Mouse (Mus musculus): ENCODE data around the gene Cacna2d3. TPM values are rescaled to one million over a fixed set of nuclear protein-coding genes. Genes with fewer than 3 reads are reported as not detected.

The Cacna2d3 gene
- polyA plus RNA-seq, 1 experiment from 2014 or later: 0.92 TPM

DNA sequence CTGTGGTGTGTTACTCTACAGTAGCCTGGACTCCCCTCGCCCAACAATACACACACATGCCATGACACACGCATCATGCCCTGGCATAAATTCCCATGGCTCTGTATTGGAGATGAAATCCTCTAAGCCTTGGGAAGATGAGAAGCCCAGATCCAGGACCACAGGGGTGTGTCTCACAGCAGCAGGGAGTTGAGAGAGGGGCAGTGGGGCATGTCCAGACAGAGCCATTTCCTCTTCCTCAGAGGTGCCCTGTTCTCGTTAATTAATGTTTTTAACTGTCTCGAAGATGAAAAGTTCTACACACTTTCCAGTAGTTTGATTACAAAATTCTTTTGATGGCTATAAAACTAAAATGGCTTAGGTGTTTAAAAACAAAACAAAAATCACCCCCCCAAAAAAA, 641.4 kb downstream of the Cacna2d3 start:
- Histone ChIP-seq H3K9ac (ENCODE audit: low read depth, low read length) (no peak overlapping the region), H3K9me3 (ENCODE audit: control insufficient read depth, low read length) (no peaks in the 10 kb centered on the region), H3K4me2 (ENCODE audit: low read depth, low read length) (no peak overlapping the region), H3K36me3 (ENCODE audit: control insufficient read depth, insufficient read depth, low read length) (no peaks in the 10 kb centered on the region), H3K27ac (ENCODE audit: low read length) (no peak overlapping the region), H3K4me3 (ENCODE audit: low read length) (no peak overlapping the region), H3K27me3 (replicated peaks; ENCODE audit: control insufficient read depth, insufficient read depth, low read length) (no peaks in the 10 kb centered on the region), H3K4me1 (ENCODE audit: control insufficient read depth, insufficient read depth, low read length) (no peaks in the 10 kb centered on the region)
- WGBS: 81% methylated on average over 4 of the region's 4 CpGs
- ATAC-seq: no peak

DNA sequence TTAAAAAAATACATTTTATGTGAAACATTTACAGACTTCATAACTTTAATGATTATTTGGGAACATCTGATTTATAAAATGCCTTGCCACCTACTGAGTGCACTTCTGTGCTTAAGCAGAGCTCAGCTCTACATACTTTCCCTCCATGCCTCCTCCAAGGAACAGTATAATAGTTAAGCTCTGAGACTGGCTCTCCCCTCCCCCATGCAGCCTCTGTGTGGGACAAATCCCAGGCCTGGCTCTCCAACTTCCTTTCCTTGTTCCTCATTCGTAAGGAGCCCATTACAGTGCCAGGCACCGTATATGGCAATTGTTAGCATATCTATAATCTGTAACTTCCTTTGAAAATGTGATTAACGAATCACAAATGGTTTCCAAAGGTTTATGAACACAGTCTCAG, 644.2 kb downstream of the Cacna2d3 start:
- Histone ChIP-seq H3K36me3 (ENCODE audit: control insufficient read depth, insufficient read depth, low read length) (no peaks in the 10 kb centered on the region), H3K4me1 (ENCODE audit: control insufficient read depth, insufficient read depth, low read length) (no peaks in the 10 kb centered on the region), H3K9me3 (ENCODE audit: control insufficient read depth, low read length) (no peaks in the 10 kb centered on the region), H3K4me3 (ENCODE audit: low read length) (no peak overlapping the region), H3K4me2 (ENCODE audit: low read depth, low read length) (no peak overlapping the region), H3K27me3 (replicated peaks; ENCODE audit: control insufficient read depth, insufficient read depth, low read length) (no peaks in the 10 kb centered on the region), H3K27ac (ENCODE audit: low read length) (no peak overlapping the region), H3K9ac (ENCODE audit: low read depth, low read length) (no peak overlapping the region)
- 53% methylated on average over 3 of the region's 3 CpGs for WGBS
- no peak for ATAC-seq

DNA sequence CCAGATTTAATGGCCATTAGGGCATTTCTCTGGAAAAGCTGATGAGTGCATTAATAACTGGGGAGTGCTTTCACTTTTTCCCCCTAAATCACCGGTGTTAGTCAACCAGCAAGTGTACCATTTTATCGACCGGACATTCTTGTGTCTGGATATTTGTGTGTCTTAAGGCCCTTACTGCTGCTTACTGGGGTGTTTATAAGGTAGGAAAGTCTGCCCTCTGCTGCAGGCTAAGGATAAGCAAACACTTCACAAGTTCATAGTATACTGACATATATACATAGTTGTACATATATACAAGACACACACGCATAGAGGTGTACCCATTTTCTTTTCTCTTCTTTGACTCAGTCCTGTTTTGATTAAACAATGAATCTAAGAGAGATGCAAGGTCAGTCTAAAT, 647.9 kb downstream of the Cacna2d3 start:
- H3K27ac ChIP-seq (ENCODE audit: low read length): no peak overlapping the region
- H3K27me3 ChIP-seq (replicated peaks; ENCODE audit: control insufficient read depth, insufficient read depth, low read length): no peaks in the 10 kb centered on the region
- no peaks in the 10 kb centered on the region for H3K36me3 ChIP-seq (ENCODE audit: control insufficient read depth, insufficient read depth, low read length)
- H3K4me3 ChIP-seq (ENCODE audit: low read length): no peak overlapping the region
- no peaks in the 10 kb centered on the region for H3K4me1 ChIP-seq (ENCODE audit: control insufficient read depth, insufficient read depth, low read length)
- H3K9me3 ChIP-seq (ENCODE audit: control insufficient read depth, low read length): no peaks in the 10 kb centered on the region
- no peak for ATAC-seq
- H3K9ac ChIP-seq (ENCODE audit: low read depth, low read length): no peak overlapping the region
- no peak overlapping the region for H3K4me2 ChIP-seq (ENCODE audit: low read depth, low read length)
- 56% methylated on average over 4 of the region's 4 CpGs for WGBS

DNA sequence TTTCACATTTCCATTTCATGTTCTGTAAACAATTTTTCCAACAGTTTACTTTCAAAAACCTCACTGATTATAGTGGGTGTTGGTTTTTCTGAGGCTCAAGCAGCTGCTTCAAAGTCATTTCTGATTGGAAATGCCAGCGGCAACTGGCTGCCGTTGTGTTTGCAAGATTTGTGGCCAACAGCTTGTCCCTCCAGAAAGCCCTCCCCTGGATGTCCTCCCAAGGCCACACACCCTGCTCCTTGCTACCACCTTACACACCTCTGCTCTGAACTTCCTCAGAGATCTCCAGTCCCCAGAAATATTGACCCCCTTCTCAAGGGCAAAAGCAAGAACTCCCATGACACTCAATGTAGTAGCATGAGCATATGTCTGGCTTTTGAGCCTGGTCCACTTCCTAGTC, 659.0 kb downstream of the Cacna2d3 start:
- Histone ChIP-seq H3K27ac (ENCODE audit: low read length) (no peak overlapping the region), H3K4me3 (ENCODE audit: low read length) (no peak overlapping the region), H3K36me3 (ENCODE audit: control insufficient read depth, insufficient read depth, low read length) (no peaks in the 10 kb centered on the region), H3K9ac (ENCODE audit: low read depth, low read length) (no peak overlapping the region), H3K27me3 (replicated peaks; ENCODE audit: control insufficient read depth, insufficient read depth, low read length) (no peaks in the 10 kb centered on the region), H3K4me2 (ENCODE audit: low read depth, low read length) (no peak overlapping the region), H3K9me3 (ENCODE audit: control insufficient read depth, low read length) (no peaks in the 10 kb centered on the region), H3K4me1 (ENCODE audit: control insufficient read depth, insufficient read depth, low read length) (no peaks in the 10 kb centered on the region)
- WGBS: 87% methylated on average over 2 of the region's 2 CpGs
- ATAC-seq: no peak

DNA sequence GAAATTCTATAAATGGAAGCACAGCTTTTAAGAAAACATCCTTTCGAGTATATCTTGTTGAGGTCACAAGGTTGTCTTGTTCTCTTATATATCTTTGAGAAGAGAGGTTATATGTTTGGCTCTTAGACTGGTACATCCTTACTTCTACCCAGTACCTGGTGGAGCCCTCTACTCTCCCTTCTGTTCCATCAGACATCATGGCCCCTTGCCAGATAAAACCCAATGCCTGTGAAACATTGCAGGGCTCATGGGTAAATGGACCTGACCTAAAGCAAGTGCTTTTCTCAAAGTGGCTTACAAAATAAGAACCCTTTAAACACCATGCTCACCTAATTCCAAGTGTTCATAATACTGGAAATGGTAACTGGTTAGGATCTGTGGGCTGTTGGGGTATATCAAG, 660.2 kb downstream of the Cacna2d3 start:
- no peak overlapping the region for H3K4me2 ChIP-seq (ENCODE audit: low read depth, low read length)
- no peak overlapping the region for H3K9ac ChIP-seq (ENCODE audit: low read depth, low read length)
- WGBS: 82% methylated on average over 1 of the region's 1 CpGs
- H3K4me1 ChIP-seq (ENCODE audit: control insufficient read depth, insufficient read depth, low read length): no peaks in the 10 kb centered on the region
- H3K36me3 ChIP-seq (ENCODE audit: control insufficient read depth, insufficient read depth, low read length): no peaks in the 10 kb centered on the region
- ATAC-seq: no peak
- H3K27me3 ChIP-seq (replicated peaks; ENCODE audit: control insufficient read depth, insufficient read depth, low read length): no peaks in the 10 kb centered on the region
- no peaks in the 10 kb centered on the region for H3K9me3 ChIP-seq (ENCODE audit: control insufficient read depth, low read length)
- H3K4me3 ChIP-seq (ENCODE audit: low read length): no peak overlapping the region
- H3K27ac ChIP-seq (ENCODE audit: low read length): no peak overlapping the region

DNA sequence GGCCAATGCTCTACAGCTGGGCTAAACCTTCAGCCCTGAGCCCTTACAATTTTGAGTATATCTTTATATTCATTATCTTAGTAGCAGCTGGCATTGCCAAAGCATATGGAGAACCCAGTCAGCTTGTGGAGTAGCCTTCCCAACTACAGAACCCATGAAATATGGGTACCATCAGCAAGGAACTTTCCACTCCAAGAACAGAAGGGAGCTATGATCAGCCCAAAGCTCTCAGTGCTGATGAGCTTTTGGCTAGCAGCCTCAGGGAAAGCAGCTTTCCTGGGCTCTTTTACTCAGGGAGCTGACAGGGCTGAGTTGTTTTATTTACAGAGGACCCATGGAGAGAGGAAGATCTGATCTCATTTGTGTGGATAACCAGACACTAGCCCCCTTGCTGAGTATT, 661.0 kb downstream of the Cacna2d3 start:
- Histone ChIP-seq H3K27me3 (replicated peaks; ENCODE audit: control insufficient read depth, insufficient read depth, low read length) (no peaks in the 10 kb centered on the region), H3K4me2 (ENCODE audit: low read depth, low read length) (no peak overlapping the region), H3K9ac (ENCODE audit: low read depth, low read length) (no peak overlapping the region), H3K9me3 (ENCODE audit: control insufficient read depth, low read length) (no peaks in the 10 kb centered on the region), H3K36me3 (ENCODE audit: control insufficient read depth, insufficient read depth, low read length) (no peaks in the 10 kb centered on the region), H3K27ac (ENCODE audit: low read length) (no peak overlapping the region), H3K4me1 (ENCODE audit: control insufficient read depth, insufficient read depth, low read length) (no peaks in the 10 kb centered on the region), H3K4me3 (ENCODE audit: low read length) (no peak overlapping the region)
- no peak for ATAC-seq

DNA sequence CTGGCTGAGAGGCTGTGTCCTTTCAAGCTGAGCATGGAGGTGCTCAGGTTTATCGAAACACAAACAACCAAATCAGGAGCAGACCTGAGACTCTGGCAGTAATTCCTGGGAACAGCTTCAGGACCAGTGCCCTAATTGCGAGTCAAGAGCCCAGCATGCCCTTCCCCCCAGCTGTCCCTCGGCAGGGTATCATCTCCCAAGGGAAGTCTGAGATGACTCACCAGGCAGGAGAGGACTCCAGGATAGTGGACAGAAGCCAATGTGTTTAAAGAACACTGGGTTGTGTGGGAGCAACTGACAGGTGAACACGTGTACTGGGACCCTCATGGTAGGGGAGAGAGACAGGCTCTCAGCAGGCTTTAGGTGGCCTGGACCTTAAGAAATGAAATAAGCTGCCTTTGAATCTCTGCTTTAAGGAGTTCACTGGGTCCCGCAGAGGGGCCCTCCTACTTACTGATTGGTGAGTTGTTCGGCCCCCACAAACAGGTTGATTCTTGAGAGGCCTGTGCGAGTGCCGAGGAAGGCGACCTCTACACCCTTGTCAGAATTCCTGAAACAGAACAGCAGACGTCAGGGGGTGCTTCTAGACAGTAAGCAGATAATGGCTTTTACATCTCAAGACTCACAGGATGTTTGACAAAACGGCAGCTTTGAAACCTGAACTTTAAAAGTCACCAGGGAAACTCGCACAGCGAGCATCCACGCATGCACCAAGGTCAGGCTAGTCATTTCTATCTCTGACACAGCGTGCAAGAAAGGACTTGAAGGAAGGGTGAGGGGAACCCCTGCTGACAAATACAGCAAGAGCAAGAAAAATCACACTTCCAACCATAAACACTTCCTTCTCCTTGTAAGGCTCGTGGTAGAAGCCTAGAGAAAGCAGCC, 669.5 kb downstream of the Cacna2d3 start:
- H3K9me3 ChIP-seq (ENCODE audit: control insufficient read depth, low read length): no peaks in the 10 kb centered on the region
- H3K4me2 ChIP-seq (ENCODE audit: low read depth, low read length): no peak overlapping the region
- no peak overlapping the region for H3K27ac ChIP-seq (ENCODE audit: low read length)
- ATAC-seq: no peak
- 43% methylated on average over 16 of the region's 16 CpGs for WGBS
- H3K27me3 ChIP-seq (replicated peaks; ENCODE audit: control insufficient read depth, insufficient read depth, low read length): no peaks in the 10 kb centered on the region
- H3K9ac ChIP-seq (ENCODE audit: low read depth, low read length): no peak overlapping the region
- no peaks in the 10 kb centered on the region for H3K36me3 ChIP-seq (ENCODE audit: control insufficient read depth, insufficient read depth, low read length)
- H3K4me1 ChIP-seq (ENCODE audit: control insufficient read depth, insufficient read depth, low read length): no peaks in the 10 kb centered on the region
- no peak overlapping the region for H3K4me3 ChIP-seq (ENCODE audit: low read length)

DNA sequence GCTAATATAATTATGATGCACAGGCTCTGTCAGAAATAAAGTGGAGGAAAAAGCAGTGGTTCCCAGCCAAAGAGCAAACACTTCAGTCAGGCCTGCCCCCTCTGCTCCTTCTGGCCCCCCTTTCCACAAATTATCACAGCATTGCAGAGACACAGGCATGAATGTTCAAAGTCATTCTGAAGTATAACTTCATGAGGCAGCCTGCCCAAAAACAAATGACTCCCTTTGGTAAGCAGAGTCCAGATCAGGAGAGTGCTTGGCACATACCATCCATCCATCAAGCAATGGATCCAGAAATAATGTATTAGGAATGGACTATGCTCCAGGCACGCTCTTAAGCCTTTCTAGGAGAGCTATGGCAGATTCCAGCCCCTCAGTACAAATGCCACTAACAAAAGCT, 679.3 kb downstream of the Cacna2d3 start:
- no peaks in the 10 kb centered on the region for H3K4me1 ChIP-seq (ENCODE audit: control insufficient read depth, insufficient read depth, low read length)
- no peak overlapping the region for H3K4me3 ChIP-seq (ENCODE audit: low read length)
- 57% methylated on average over 1 of the region's 1 CpGs for WGBS
- no peak overlapping the region for H3K9ac ChIP-seq (ENCODE audit: low read depth, low read length)
- H3K4me2 ChIP-seq (ENCODE audit: low read depth, low read length): no peak overlapping the region
- no peak overlapping the region for H3K27ac ChIP-seq (ENCODE audit: low read length)
- no peaks in the 10 kb centered on the region for H3K9me3 ChIP-seq (ENCODE audit: control insufficient read depth, low read length)
- no peaks in the 10 kb centered on the region for H3K36me3 ChIP-seq (ENCODE audit: control insufficient read depth, insufficient read depth, low read length)
- ATAC-seq: no peak
- H3K27me3 ChIP-seq (replicated peaks; ENCODE audit: control insufficient read depth, insufficient read depth, low read length): no peaks in the 10 kb centered on the region

DNA sequence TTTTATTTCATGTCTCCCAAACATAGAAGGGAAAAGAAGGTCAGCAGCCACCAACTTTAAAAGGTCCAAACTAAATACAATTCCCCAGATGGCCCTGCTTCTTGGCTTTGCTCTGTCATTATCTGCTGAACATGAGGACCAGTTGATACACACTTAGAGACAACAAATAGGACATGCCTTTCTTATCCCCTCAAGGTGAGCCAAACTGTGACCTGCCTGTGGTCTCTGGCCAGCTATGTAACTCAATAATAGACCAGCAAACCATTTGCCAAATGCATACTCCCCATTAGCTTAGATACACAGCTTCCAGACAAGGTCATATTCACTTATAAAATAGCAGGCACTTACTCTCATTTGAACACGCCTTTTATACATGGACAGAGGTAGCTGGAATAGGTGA, 680.2 kb downstream of the Cacna2d3 start:
- H3K9ac ChIP-seq (ENCODE audit: low read depth, low read length): no peak overlapping the region
- no peak overlapping the region for H3K27ac ChIP-seq (ENCODE audit: low read length)
- H3K36me3 ChIP-seq (ENCODE audit: control insufficient read depth, insufficient read depth, low read length): no peaks in the 10 kb centered on the region
- H3K27me3 ChIP-seq (replicated peaks; ENCODE audit: control insufficient read depth, insufficient read depth, low read length): no peaks in the 10 kb centered on the region
- no peaks in the 10 kb centered on the region for H3K9me3 ChIP-seq (ENCODE audit: control insufficient read depth, low read length)
- H3K4me2 ChIP-seq (ENCODE audit: low read depth, low read length): no peak overlapping the region
- no peaks in the 10 kb centered on the region for H3K4me1 ChIP-seq (ENCODE audit: control insufficient read depth, insufficient read depth, low read length)
- ATAC-seq: no peak
- WGBS: 77% methylated on average over 1 of the region's 1 CpGs
- H3K4me3 ChIP-seq (ENCODE audit: low read length): no peak overlapping the region

Measured in intestine, embryonic 16.5 days (tissue).